Mouse (Mus musculus): ENCODE results near the gene Syn3. TPM values are rescaled to one million over a fixed set of nuclear protein-coding genes. Genes with fewer than 3 reads are reported as not detected.
"Not testable (repeated sequence)": the region's sequence is repeated elsewhere in the genome, so short reads cannot be mapped to it uniquely, and the experiment has no call there.

Syn3 gene
- total RNA-seq, 2 experiments from 2014 or later: 2.9 to 3.8 TPM

DNA sequence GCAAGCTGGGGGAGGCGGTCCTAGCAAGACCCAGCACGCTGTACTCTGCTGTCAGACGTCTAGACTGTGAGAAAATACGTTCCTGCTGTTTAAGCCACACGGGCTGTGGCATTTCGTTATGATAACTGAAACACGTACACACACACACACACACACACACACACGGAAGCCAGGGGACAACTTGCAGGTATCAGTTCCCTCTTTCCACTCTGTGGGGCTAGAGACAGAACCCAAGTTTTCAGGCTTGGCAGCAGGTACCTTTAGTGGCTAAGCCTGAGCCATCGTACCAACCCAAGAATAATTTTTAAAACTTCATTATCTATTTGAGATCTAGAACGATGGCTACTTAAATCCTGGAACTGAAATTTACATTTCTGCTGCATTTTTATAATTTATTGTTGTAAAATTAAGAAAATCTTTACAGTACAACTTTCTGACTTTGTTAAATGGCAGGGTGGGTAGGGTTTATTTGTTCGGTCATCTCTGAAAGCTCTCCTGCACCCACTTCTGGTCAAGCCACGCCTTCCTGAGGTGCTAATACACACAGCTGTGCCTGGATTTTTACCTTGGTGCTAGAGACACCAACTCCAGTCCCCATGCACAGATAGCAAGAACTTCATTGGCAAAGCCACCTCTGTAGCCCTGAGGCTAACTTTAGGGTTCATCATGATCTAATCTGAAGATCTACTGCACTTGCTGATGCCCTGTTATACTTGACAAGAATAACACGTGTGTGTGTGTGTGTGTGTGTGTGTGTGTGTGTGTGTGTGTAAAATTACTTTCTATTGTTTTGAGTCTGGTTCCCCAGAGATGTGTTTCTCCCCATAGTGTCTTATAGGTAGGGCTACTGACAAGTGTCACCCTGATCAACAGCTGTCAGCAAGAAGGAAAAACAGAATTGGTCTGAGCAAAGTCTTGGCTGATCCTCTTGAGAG, 29.8 kb downstream of the Syn3 start:
- DNase-seq: no peak

- DNase-seq: peak; percentile 91
Measured at GRCm38 (mm10) chr10:86463538-86464199, 35.0 kb downstream of the Syn3 start.

- DNase-seq: no peak
Measured at GRCm38 (mm10) chr10:86459643-86460042, 39.1 kb downstream of the Syn3 start.

DNA sequence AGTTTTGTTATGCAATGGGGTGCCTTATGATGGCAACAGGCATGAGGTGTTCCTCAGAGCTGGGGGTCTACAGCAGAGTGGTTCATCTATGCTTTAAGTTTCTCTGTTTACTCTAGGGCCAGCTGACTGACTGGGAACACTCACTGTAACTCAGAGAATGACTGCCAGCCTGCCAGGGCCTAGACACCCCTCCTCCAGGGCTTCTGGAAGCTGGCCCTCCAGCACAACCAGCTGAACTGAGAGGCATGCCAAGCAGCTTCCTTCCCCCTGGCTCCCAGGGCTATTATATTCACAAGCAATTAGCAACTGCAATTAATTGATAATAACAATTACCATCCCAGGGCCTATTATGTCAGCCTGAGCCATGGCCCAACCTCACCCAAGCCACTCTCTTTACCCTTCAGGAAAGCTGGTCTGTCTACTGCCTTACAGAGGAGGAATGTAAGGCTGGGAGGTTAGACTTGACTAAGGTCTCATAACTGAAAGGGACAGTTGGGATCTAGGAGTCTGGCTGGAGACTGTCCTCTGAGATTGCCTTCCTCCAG, 41.0 kb downstream of the Syn3 start:
- DNase-seq: no peak

GRCm38 (mm10) chr10:86457195-86457594, 41.5 kb downstream of the Syn3 start:
- no peak for DNase-seq

- peak; percentile 20 for DNase-seq
Measured at GRCm38 (mm10) chr10:86455296-86456055, 43.2 kb downstream of the Syn3 start.

- DNase-seq: peak; percentile 49
Measured at GRCm38 (mm10) chr10:86452326-86452995, 46.2 kb downstream of the Syn3 start.

- DNase-seq: no peak
Measured at GRCm38 (mm10) chr10:86451294-86451693, 47.4 kb downstream of the Syn3 start.

DNA sequence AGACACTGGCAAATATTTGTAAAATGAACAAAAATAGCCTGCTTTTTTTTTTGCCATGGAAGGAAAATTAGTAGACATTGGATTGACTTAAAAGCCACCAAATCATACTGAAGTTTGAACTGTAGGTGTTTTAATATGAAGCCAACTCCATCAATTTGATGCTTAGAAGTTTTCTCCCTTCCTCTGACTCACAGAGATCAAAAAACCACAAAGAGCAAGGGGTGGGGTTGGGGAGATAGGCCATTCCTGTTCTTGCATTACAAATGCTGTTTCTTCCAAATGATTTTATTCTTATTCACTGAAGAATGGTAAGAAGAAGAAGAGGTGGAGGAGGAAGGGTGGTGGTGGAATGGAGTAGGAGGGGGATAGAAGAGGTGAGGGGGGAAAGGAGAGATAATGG, 52.0 kb downstream of the Syn3 start:
- DNase-seq: no peak

DNA sequence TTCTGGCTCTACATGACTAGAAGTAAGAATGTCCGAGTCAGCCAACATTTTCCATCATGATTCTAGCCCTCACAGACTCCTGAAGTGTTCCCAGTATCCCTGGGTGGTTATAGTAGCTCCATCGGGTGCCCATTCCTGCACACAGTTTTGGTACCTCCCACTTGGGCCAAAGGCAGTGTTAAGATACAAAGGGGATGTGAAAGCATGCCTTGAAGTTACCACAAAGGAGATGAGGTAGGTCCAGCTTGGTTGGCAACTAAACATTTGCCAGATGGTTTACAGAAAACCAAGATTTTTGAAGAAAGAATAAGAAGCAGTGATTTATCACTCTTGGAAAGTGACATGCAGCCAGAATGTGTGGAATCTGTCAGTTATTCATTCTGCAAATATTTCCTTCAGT, 53.5 kb downstream of the Syn3 start:
- no peak for DNase-seq

- no peak for DNase-seq
Measured at GRCm38 (mm10) chr10:86444665-86445064, 54.0 kb downstream of the Syn3 start.

DNA sequence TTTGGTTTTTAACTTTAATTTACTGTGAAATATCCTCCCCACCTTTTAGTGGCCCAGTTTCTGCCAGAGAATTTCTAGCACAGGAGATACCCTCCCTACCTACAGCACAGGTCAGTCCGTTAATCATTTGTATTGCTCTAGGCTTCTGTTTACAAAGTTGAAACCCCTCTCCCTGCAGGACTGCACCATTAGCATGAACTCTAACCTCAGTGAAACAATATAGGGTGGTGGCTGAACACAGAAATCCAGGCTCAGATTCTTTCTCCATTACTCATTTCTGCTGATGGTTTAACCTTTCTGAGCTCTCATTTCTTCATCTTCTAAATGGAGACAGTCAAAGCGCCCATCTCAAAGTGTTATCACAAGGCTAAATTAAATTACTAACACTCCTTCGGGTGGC, 56.9 kb downstream of the Syn3 start:
- no peak for DNase-seq

- no peak for DNase-seq
Measured at GRCm38 (mm10) chr10:86439640-86440039, 59.1 kb downstream of the Syn3 start.

GRCm38 (mm10) chr10:86437294-86437693, 61.4 kb downstream of the Syn3 start:
- no peak for DNase-seq

DNA sequence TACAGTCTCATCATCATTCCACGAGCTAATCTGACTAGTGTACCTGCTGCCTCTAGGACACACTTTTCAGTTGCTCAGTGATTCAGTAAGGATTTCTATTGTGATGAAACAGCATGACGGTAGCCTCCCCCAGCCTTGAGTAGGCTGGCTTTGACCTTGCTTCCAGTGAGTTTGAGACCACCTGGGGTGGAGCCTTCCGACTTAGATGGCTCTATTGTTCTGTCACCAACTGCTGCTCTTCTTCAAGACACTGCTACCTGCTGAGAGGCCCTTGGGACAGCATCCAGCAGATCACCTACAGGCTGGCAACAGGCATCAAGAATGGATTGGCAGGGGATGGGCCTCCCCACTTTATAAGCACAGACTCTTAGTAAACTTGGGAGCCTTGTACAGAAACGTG, 63.7 kb downstream of the Syn3 start:
- DNase-seq: not testable (repeated sequence)

DNA sequence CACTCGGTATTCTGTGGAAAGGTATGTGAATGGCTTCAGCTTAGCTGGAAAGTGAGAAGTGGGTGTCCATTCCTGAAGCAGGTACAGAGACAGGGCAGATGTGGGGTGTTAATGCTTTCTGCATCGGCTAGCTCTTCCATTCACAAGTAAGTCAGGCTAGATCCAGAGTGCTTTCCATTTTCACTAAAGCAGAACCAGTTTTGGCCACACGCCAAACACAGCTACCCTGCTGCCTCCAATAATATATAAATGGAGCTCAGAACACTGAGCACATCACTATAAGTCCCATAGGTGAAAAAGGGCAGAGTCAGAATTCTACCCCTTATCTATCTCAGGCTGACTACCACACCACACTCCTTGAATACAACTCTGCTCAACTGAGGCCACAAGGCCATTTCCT, 69.0 kb downstream of the Syn3 start:
- peak; percentile 8 for DNase-seq

- no peak for DNase-seq
Measured at GRCm38 (mm10) chr10:86427956-86428355, 70.7 kb downstream of the Syn3 start.

- peak; percentile 9 for DNase-seq
Measured at GRCm38 (mm10) chr10:86425690-86426530, 72.8 kb downstream of the Syn3 start.

DNA sequence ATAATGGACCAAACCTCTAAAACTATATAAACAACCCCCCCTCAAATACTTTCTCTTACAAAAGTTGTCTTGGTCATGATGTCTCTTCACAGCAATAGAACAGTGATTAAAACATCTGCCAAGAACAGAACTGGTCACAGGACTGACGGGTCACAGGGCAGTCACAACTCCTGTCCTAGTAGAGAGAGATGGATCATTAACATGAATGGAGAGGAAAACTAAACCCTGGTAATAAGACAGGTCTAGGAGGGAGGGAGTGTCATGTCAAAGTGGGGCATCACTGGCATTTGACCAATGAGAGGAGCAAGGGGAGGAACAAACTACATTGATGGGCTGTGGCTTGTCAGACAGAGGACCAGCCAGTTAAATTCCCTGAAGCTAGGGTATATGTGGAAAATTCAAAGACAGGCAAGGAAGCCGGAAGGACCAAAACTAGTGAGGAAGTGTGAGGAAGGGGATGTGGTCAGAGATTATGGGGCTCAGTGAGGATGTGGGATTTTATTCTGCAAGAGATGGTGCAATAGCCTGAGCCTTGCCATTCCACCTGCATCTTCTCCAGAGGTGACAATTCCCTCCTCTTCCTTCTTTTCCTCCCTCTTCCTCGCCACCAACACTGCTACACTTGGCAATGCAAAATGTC, 76.8 kb downstream of the Syn3 start:
- DNase-seq: no peak

- DNase-seq: peak; percentile 70
Measured at GRCm38 (mm10) chr10:86418931-86419330, 79.8 kb downstream of the Syn3 start.

Measured in adrenal gland, postnatal 10 days (tissue).